Mouse (Mus musculus) kidney, embryonic 14.5 days (tissue): ENCODE data around the gene Arid1a. TPM values are rescaled to one million over a fixed set of nuclear protein-coding genes. Genes with fewer than 3 reads are reported as not detected.
A peak's percentile ranks its signal among the peaks of the same experiment; 100 is the strongest.

Source experiments
- ATAC-seq: fragments of 200-750 bp; cut with Nextera tagmentation; 2 replicates; pipeline ENCODE4 v1.8.0; 2017; ENCODE audit warnings: moderate number of reproducible peaks, mild to moderate bottlenecking, moderate TSS enrichment, moderate library complexity; ENCODE audit not compliant: low FRiP score, low TSS enrichment
- H3K27ac ChIP-seq: fragments of 300-500 bp; sonication (generic); 2 replicates; pipeline ENCODE4 v1.5.1; 2014; ENCODE audit warnings: low read depth, mild to moderate bottlenecking, low read length, moderate library complexity, mixed read lengths
- H3K27me3 ChIP-seq: fragments of 300-500 bp; sonication (generic); 2 replicates; pipeline ENCODE4 v1.6.1; 2014; ENCODE audit warnings: mild to moderate bottlenecking, low read length; ENCODE audit not compliant: control insufficient read depth, insufficient read depth
- H3K36me3 ChIP-seq: fragments of 300-500 bp; sonication (generic); 2 replicates; pipeline ENCODE4 v1.6.1; 2014; ENCODE audit warnings: low read length, mixed read lengths; ENCODE audit not compliant: control insufficient read depth, insufficient read depth
- H3K4me1 ChIP-seq: fragments of 300-500 bp; sonication (generic); 2 replicates; pipeline ENCODE4 v1.6.1; 2014; ENCODE audit warnings: low read length, mixed read lengths; ENCODE audit not compliant: control insufficient read depth, insufficient read depth
- H3K4me2 ChIP-seq: fragments of 300-500 bp; sonication (generic); replicated peaks from 2 replicates; pipeline ENCODE4 v1.6.1; 2014; ENCODE audit warnings: low read depth, mild to moderate bottlenecking, low read length
- H3K4me3 ChIP-seq: fragments of 300-500 bp; sonication (generic); 2 replicates; pipeline ENCODE4 v1.5.1; 2014; ENCODE audit warnings: mild to moderate bottlenecking, low read length
- H3K9ac ChIP-seq: fragments of 300-500 bp; sonication (generic); 2 replicates; pipeline ENCODE4 v1.6.1; 2014; ENCODE audit warnings: low read depth, mild to moderate bottlenecking, low read length, moderate library complexity
- H3K9me3 ChIP-seq: fragments of 300-500 bp; sonication (generic); 2 replicates; pipeline ENCODE4 v1.6.1; 2016; ENCODE audit warnings: low read length; ENCODE audit not compliant: control insufficient read depth
- WGBS: fragments of 180-500 bp; shearing (Covaris S2); extraction: QIAGEN DNeasy Blood & Tissue Kit; methylation state at CpG from one replicate; pipeline ENCODE4 v1.1.7; 2014; 5-methylcytosine and 5-hydroxymethylcytosine counted together
- polyA plus RNA-seq: library from polyadenylated mRNA; unstranded; fragments of >200 nt; fragmentation: Nextera tagmentation; extraction: Ambion mirVana; gene quantifications from 2 replicates; pipeline ENCODE4 v1.2.1, GENCODE M21; 2014

Gene Arid1a
- polyA plus RNA-seq, 1 experiment from 2014 or later = 51.7 TPM

GRCm38 (mm10) chr4:133687126-133687525 lies 69.4 kb downstream of the Arid1a start:
- H3K27ac ChIP-seq = no peak overlapping the region
- H3K9me3 ChIP-seq = no peaks in the 10 kb centered on the region
- peaks cover 12% of the 10 kb centered on the region; the same call in 1 of the 2 replicates for H3K4me1 ChIP-seq
- no peak overlapping the region for H3K9ac ChIP-seq
- no peak for ATAC-seq
- H3K4me2 ChIP-seq = no peak overlapping the region
- peaks cover 94% of the 10 kb centered on the region for H3K36me3 ChIP-seq
- WGBS = 89% methylated on average over 5 of the region's 5 CpGs
- H3K27me3 ChIP-seq = no peaks in the 10 kb centered on the region
- H3K4me3 ChIP-seq = no peak overlapping the region

- Histone ChIP-seq H3K27ac (no peak overlapping the region), H3K9me3 (no peaks in the 10 kb centered on the region), H3K4me2 (no peak overlapping the region), H3K4me3 (no peak overlapping the region), H3K9ac (no peak overlapping the region), H3K27me3 (no peaks in the 10 kb centered on the region), H3K36me3 (peaks cover 94% of the 10 kb centered on the region), H3K4me1 (peaks cover 10% of the 10 kb centered on the region; the same call in 1 of the 2 replicates)
- WGBS = 89% methylated on average over 11 of the region's 11 CpGs
- no peak for ATAC-seq
These were observed 70.1 kb downstream of the Arid1a start for GRCm38 (mm10) chr4:133686512-133686911.

- H3K9me3 ChIP-seq = no peaks in the 10 kb centered on the region
- ATAC-seq = no peak
- no peak overlapping the region for H3K4me2 ChIP-seq
- H3K9ac ChIP-seq = no peak overlapping the region
- no peak overlapping the region for H3K27ac ChIP-seq
- no peak overlapping the region for H3K4me3 ChIP-seq
- H3K27me3 ChIP-seq = no peaks in the 10 kb centered on the region
- 91% methylated on average over 14 of the region's 14 CpGs for WGBS
- H3K4me1 ChIP-seq = peaks cover 21% of the 10 kb centered on the region
- peaks cover 66% of the 10 kb centered on the region for H3K36me3 ChIP-seq
These were observed 76.3 kb downstream of the Arid1a start for GRCm38 (mm10) chr4:133680206-133680786.

- 80% methylated on average over 7 of the region's 7 CpGs for WGBS
- Histone ChIP-seq H3K9ac (no peak overlapping the region), H3K27ac (no peak overlapping the region), H3K4me2 (no peak overlapping the region), H3K4me1 (peaks cover 24% of the 10 kb centered on the region), H3K9me3 (no peaks in the 10 kb centered on the region), H3K27me3 (no peaks in the 10 kb centered on the region), H3K4me3 (no peak overlapping the region), H3K36me3 (peaks cover 59% of the 10 kb centered on the region)
- ATAC-seq = no peak
These were observed 76.9 kb downstream of the Arid1a start for GRCm38 (mm10) chr4:133679629-133680028.

- WGBS = 68% methylated on average over 7 of the region's 7 CpGs
- Histone ChIP-seq H3K9me3 (no peaks in the 10 kb centered on the region), H3K27me3 (no peaks in the 10 kb centered on the region), H3K36me3 (peaks cover 39% of the 10 kb centered on the region), H3K9ac (no peak overlapping the region), H3K4me2 (no peak overlapping the region), H3K4me3 (no peak overlapping the region), H3K4me1 (peaks cover 41% of the 10 kb centered on the region), H3K27ac (no peak overlapping the region)
- ATAC-seq = no peak
These were observed 79.3 kb downstream of the Arid1a start for GRCm38 (mm10) chr4:133677266-133677665.

GRCm38 (mm10) chr4:133676189-133676588 lies 80.4 kb downstream of the Arid1a start:
- 12% methylated on average over 3 of the region's 3 CpGs for WGBS
- H3K27ac ChIP-seq = peak overlapping the region; percentile 76
- peaks cover 28% of the 10 kb centered on the region for H3K36me3 ChIP-seq
- ATAC-seq = no peak
- no peak overlapping the region for H3K4me3 ChIP-seq
- no peak overlapping the region; the same call in 1 of the 2 replicates for H3K4me2 ChIP-seq
- no peak overlapping the region for H3K9ac ChIP-seq
- no peaks in the 10 kb centered on the region for H3K9me3 ChIP-seq
- H3K27me3 ChIP-seq = no peaks in the 10 kb centered on the region
- peaks cover 44% of the 10 kb centered on the region for H3K4me1 ChIP-seq

GRCm38 (mm10) chr4:133675594-133676016 lies 81.0 kb downstream of the Arid1a start:
- no peak overlapping the region for H3K4me3 ChIP-seq
- H3K36me3 ChIP-seq = peaks cover 22% of the 10 kb centered on the region
- H3K9ac ChIP-seq = no peak overlapping the region
- peak; percentile 19; the same call in 1 of the 2 replicates for ATAC-seq
- no peaks in the 10 kb centered on the region for H3K27me3 ChIP-seq
- H3K4me1 ChIP-seq = peaks cover 47% of the 10 kb centered on the region
- no peaks in the 10 kb centered on the region for H3K9me3 ChIP-seq
- 4% methylated on average over 5 of the region's 5 CpGs for WGBS
- peak overlapping the region; percentile 76 for H3K27ac ChIP-seq
- H3K4me2 ChIP-seq = no peak overlapping the region

GRCm38 (mm10) chr4:133674331-133674695 lies 82.3 kb downstream of the Arid1a start:
- Histone ChIP-seq H3K4me1 (peaks cover 52% of the 10 kb centered on the region), H3K4me3 (peak overlapping the region; percentile 4; the same call in 1 of the 2 replicates), H3K9ac (0 out of 2 replicates have a peak overlapping the region, but pooled peaks have one; percentile 23), H3K4me2 (peak overlapping the region; percentile 80), H3K27ac (peak overlapping the region; percentile 100; the same call in 1 of the 2 replicates), H3K9me3 (no peaks in the 10 kb centered on the region), H3K27me3 (no peaks in the 10 kb centered on the region), H3K36me3 (peaks cover 9% of the 10 kb centered on the region; the same call in 1 of the 2 replicates)
- WGBS = 48% methylated on average over 8 of the region's 8 CpGs
- ATAC-seq = no peak

- ATAC-seq = no peak
- peak overlapping the region; percentile 100 for H3K27ac ChIP-seq
- peaks cover 6% of the 10 kb centered on the region; the same call in 1 of the 2 replicates for H3K36me3 ChIP-seq
- H3K27me3 ChIP-seq = no peaks in the 10 kb centered on the region
- H3K4me1 ChIP-seq = peaks cover 52% of the 10 kb centered on the region
- H3K4me3 ChIP-seq = peak overlapping the region; percentile 4; the same call in 1 of the 2 replicates
- 17% methylated on average over 10 of the region's 10 CpGs for WGBS
- peak overlapping the region; percentile 80 for H3K4me2 ChIP-seq
- 0 out of 2 replicates have a peak overlapping the region, but pooled peaks have one; percentile 23 for H3K9ac ChIP-seq
- no peaks in the 10 kb centered on the region for H3K9me3 ChIP-seq
These were observed 82.8 kb downstream of the Arid1a start for GRCm38 (mm10) chr4:133673666-133674330.
